Mouse (Mus musculus) kidney, embryonic 15.5 days (tissue): ENCODE results near the gene Gm47841. TPM values are rescaled to one million over a fixed set of nuclear protein-coding genes. Genes with fewer than 3 reads are reported as not detected.

Experiments
- ATAC-seq: fragments of 200-750 bp; cut with Nextera tagmentation; replicated peaks from 2 replicates; pipeline ENCODE4 v1.8.0; 2017; ENCODE audit warnings: moderate TSS enrichment; ENCODE audit not compliant: low FRiP score
- H3K27ac ChIP-seq: fragments of 300-500 bp; sonication (generic); 2 replicates; pipeline ENCODE4 v1.5.1; 2015; ENCODE audit warnings: mild to moderate bottlenecking, inconsistent platforms
- H3K27me3 ChIP-seq: fragments of 300-500 bp; sonication (generic); 2 replicates; pipeline ENCODE4 v1.6.1; 2015; ENCODE audit warnings: inconsistent platforms
- H3K36me3 ChIP-seq: fragments of 300-500 bp; sonication (generic); 2 replicates; pipeline ENCODE4 v1.6.1; 2015; ENCODE audit warnings: inconsistent platforms
- H3K4me1 ChIP-seq: fragments of 300-500 bp; sonication (generic); 2 replicates; pipeline ENCODE4 v1.6.1; 2015; ENCODE audit warnings: inconsistent platforms
- H3K4me2 ChIP-seq: fragments of 300-500 bp; sonication (generic); 2 replicates; pipeline ENCODE4 v1.6.1; 2015; ENCODE audit warnings: moderate library complexity, mild to moderate bottlenecking, inconsistent platforms
- H3K4me3 ChIP-seq: fragments of 300-500 bp; sonication (generic); replicated peaks from 2 replicates; pipeline ENCODE4 v1.5.1; 2015; ENCODE audit warnings: mild to moderate bottlenecking, inconsistent platforms
- H3K9ac ChIP-seq: fragments of 300-500 bp; sonication (generic); 2 replicates; pipeline ENCODE4 v1.6.1; 2015; ENCODE audit warnings: mild to moderate bottlenecking, inconsistent platforms
- H3K9me3 ChIP-seq: fragments of 300-500 bp; sonication (generic); replicated peaks from 2 replicates; pipeline ENCODE4 v1.6.1; 2016; ENCODE audit warnings: inconsistent platforms
- WGBS: fragments of 180-500 bp; shearing (Covaris S2); methylation state at CpG from one replicate; pipeline ENCODE4 v1.1.7; 2015; ENCODE audit warnings: mixed read lengths; 5-methylcytosine and 5-hydroxymethylcytosine counted together
- polyA plus RNA-seq: library from polyadenylated mRNA; unstranded; fragments of >200 nt; fragmentation: Nextera tagmentation; extraction: Ambion mirVana; gene quantifications from 2 replicates; pipeline ENCODE4 v1.2.1, GENCODE M21; 2015

Gm47841 gene
- polyA plus RNA-seq, 1 experiment from 2014 or later = not detected

DNA sequence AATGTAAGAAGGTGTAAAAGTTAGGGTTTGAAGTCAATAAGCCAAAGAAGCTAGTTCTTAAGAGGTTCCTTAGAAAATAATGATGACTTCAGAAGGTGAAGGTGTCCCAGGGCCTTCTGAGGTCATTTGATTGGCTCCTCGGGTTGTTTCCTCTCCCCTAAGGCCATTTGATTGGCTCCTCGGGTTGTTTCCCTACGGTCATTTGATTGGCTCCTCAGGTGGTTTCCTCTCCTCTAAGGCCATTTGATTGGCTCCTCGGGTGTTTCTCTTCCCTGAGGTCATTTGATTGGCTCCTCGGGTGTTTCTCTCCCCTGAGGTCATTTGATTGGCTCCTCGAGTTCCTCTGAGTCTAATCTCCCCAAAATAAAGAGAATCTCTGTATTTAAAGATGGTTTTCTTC, 35.8 kb downstream of the Gm47841 start:
- Histone ChIP-seq H3K27me3 (no peaks in the 10 kb centered on the region), H3K36me3 (no peaks in the 10 kb centered on the region)
- ATAC-seq = no peak

DNA sequence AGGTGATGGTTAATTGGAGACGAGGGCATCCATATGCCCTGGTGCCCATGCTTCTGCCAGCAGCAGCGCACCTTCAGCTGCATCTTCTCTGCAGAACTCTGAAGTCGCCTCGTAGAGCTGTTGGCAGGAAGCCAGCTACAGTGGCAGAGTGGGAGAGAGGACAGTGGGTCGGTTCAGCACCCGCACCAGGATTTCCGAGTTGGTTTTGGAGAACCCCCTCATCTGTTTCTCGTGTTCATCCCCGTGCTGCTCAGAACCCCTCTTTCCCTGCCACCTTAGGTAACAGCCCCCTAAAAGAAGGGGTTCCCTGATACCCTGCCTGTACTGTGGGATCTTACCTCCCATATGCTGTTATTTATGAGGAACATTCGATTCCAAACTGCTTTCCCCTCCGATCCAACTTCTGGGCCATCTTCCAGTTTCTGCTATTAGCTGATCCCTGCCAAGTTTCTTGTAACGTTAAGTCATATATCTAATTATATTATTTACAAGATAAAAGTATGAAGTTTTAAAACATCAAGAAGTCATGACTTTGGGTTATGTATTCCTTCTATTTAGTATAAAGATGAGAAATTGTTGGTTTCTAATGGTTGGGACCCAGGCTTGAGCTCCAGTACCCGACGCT, 38.7 kb downstream of the Gm47841 start:
- ATAC-seq = no peak
- Histone ChIP-seq H3K9me3 (no peaks in the 10 kb centered on the region), H3K27me3 (no peaks in the 10 kb centered on the region), H3K4me1 (peaks cover 13% of the 10 kb centered on the region), H3K9ac (no peak overlapping the region), H3K27ac (no peak overlapping the region), H3K4me3 (no peak overlapping the region), H3K4me2 (no peak overlapping the region), H3K36me3 (no peaks in the 10 kb centered on the region)
- 76% methylated on average over 14 of the region's 14 CpGs for WGBS

More for the DNA sequence above, 35.8 kb downstream of the Gm47841 start:
- no peak overlapping the region for H3K27ac ChIP-seq
- H3K4me2 ChIP-seq = no peak overlapping the region
- no peaks in the 10 kb centered on the region for H3K9me3 ChIP-seq
- no peak overlapping the region for H3K9ac ChIP-seq
- whole genome bisulfite sequencing = 88% methylated on average over 6 of the region's 6 CpGs
- H3K4me1 ChIP-seq = peaks cover 13% of the 10 kb centered on the region
- H3K4me3 ChIP-seq = no peak overlapping the region

DNA sequence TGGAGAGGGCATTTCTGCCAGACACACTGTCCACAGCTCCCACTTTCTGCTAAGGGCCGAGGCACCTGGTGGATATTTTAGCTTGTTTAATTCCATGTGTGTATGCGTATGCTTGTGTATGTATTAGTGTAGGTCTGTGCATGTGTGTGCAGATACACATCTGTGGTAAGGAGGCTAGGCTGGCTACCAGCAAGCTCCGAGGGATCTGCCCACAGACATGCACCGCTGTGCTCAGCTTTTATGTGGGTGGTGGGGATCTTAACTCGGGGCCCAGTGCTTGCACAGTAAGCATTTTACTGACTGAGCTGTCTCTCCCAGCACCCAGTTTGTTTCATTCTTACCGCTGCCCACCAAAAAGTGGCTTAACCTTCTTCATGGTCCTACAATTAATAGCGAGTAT, 40.0 kb downstream of the Gm47841 start:
- Histone ChIP-seq H3K4me3 (no peak overlapping the region), H3K4me1 (peaks cover 13% of the 10 kb centered on the region), H3K36me3 (no peaks in the 10 kb centered on the region), H3K9ac (peak overlapping the region; percentile 34), H3K27me3 (no peaks in the 10 kb centered on the region), H3K27ac (no peak overlapping the region), H3K4me2 (peak overlapping the region; percentile 69), H3K9me3 (no peaks in the 10 kb centered on the region)
- 55% methylated on average over 7 of the region's 7 CpGs for WGBS
- ATAC-seq = no peak

DNA sequence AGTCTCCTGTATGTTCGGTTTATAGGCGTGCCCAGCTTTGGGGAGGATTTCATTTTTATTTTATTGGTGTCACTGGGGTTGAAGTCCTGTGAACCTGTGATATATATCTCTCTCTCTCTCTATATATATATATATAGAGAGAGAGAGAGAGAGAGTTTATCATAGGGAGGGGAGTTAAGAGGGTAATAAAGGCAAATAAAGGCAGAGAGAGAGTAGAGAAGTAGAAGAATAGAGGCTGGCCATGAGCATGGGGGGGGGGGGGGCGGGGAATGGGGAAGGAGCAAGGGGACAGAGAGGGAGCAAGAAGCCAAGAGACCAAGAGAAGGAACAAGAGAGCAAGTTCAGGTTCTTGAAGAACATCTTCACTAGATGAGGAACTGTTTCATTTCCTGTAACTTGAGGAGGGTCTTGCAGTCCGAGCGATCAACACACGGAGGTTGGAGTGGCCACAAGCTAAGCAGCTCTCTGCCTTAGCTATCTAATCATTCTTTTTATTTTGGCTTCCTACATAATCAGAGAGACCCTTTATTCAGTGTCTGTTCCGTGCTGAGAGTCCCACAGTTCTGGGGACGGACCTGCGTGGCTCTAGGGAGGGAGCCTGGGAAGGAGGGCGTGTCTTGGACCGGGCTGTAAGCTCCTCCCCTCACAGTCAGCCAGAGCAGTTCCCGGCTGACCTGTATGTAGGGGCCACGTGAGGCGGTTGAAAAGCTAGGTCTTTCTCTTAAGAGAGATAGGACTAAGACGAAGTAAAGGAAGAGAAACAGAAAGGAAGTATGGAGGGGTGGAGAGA, 40.8 kb downstream of the Gm47841 start:
- WGBS = 12% methylated on average over 14 of the region's 15 CpGs
- Histone ChIP-seq H3K9ac (peak overlapping the region; percentile 34), H3K27ac (no peak overlapping the region)

DNA sequence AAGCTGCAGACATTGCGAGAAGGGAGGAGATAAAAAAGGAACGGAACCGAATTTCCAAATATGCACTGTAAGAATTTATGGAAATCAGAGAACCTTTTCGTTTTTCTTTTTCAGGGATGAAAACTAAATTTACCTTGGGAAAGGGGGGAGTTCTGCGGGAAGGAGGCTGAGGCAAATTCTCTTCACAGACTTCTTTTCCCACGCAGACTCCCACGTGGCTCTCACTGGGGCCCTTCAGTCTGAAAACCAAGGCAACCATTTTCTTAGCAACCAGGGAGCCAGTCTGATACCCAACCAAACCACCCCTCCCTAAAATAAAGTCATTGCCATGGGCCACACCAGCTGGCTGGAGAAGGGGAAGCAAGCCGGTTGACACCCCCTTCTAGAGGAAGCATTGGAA, 41.5 kb downstream of the Gm47841 start:
- Histone ChIP-seq H3K4me1 (peaks cover 13% of the 10 kb centered on the region), H3K4me2 (no peak overlapping the region), H3K9ac (no peak overlapping the region), H3K36me3 (no peaks in the 10 kb centered on the region), H3K27me3 (no peaks in the 10 kb centered on the region), H3K27ac (no peak overlapping the region), H3K4me3 (no peak overlapping the region), H3K9me3 (no peaks in the 10 kb centered on the region)
- no peak for ATAC-seq
- 81% methylated on average over 8 of the region's 8 CpGs for WGBS

More for the DNA sequence above, 40.8 kb downstream of the Gm47841 start:
- peak; percentile 97 for ATAC-seq
- peaks cover 13% of the 10 kb centered on the region for H3K4me1 ChIP-seq
- peak overlapping the region; percentile 51 for H3K4me3 ChIP-seq
- no peaks in the 10 kb centered on the region for H3K27me3 ChIP-seq
- H3K4me2 ChIP-seq = peak overlapping the region; percentile 69
- H3K36me3 ChIP-seq = no peaks in the 10 kb centered on the region
- no peaks in the 10 kb centered on the region for H3K9me3 ChIP-seq

DNA sequence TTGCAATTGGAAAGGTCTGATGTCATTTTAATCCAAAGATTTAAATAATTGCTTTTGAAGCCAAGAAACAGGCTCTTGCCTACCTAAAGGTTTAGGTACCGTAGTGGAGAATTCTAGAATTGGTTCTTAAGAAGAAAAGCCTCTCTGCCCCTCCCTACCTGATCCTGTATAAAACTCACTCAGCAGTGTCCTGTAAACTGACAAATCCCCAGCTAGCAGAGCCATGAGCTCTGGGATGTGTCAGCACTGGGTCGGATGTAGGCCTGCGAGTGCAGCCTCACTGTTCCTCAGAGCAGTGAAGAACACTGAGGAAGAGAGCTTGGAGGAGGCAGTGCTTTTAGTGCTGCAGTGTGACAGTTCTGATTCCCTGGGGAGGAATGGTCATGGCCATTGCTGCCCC, 42.7 kb downstream of the Gm47841 start:
- Histone ChIP-seq H3K27me3 (no peaks in the 10 kb centered on the region), H3K9me3 (no peaks in the 10 kb centered on the region), H3K36me3 (no peaks in the 10 kb centered on the region), H3K4me2 (no peak overlapping the region), H3K4me1 (peaks cover 13% of the 10 kb centered on the region), H3K27ac (no peak overlapping the region), H3K9ac (no peak overlapping the region), H3K4me3 (no peak overlapping the region)
- ATAC-seq = no peak
- WGBS = 69% methylated on average over 3 of the region's 3 CpGs

DNA sequence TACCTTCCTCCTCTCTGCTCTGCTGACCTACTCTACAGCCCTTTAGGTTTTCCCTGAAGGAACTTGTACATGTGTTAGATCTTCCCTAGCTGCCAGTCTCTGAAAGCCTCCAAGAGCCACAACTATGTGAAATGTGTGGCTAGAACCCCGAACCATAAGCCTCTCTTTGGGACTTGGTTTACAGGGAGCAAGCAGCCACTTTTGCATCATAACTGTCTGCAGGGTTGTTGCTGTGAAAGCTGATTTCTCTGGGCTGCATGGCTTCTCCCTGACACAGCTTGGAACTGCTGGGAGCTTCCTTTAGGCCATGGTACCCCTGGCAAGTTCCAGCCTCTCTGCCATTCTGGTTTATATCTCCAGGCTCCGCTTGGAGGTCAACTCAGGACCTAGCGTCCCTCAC, 44.7 kb downstream of the Gm47841 start:
- WGBS = 93% methylated on average over 3 of the region's 3 CpGs
- Histone ChIP-seq H3K4me3 (no peak overlapping the region), H3K4me2 (no peak overlapping the region), H3K27ac (no peak overlapping the region), H3K36me3 (no peaks in the 10 kb centered on the region), H3K4me1 (peaks cover 8% of the 10 kb centered on the region), H3K9me3 (no peaks in the 10 kb centered on the region), H3K27me3 (no peaks in the 10 kb centered on the region), H3K9ac (no peak overlapping the region)
- no peak for ATAC-seq

DNA sequence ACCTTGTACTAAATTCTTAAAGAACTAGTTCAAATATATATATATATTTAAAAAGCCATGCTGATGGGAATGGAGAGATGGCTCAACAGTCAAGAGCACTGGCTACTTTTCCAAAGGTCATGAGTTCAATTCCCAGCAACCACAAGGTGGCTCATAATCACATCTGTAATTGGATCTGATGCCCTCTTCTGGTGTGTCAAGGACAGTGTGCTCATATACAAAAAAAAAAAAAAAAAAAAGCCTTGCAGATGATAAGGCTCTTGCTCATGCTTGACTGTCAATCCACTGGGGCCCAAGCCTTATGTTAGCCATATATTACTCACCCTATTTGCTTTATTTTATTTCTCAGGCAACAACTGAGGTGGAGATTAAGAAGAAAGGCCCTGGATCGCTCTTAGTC, 45.5 kb downstream of the Gm47841 start:
- Histone ChIP-seq H3K4me2 (no peak overlapping the region), H3K9ac (no peak overlapping the region), H3K4me3 (no peak overlapping the region), H3K9me3 (no peaks in the 10 kb centered on the region), H3K27ac (no peak overlapping the region), H3K27me3 (no peaks in the 10 kb centered on the region), H3K36me3 (no peaks in the 10 kb centered on the region), H3K4me1 (peaks cover under 1% of the 10 kb centered on the region)
- WGBS = 89% methylated on average over 1 of the region's 1 CpGs
- no peak for ATAC-seq

DNA sequence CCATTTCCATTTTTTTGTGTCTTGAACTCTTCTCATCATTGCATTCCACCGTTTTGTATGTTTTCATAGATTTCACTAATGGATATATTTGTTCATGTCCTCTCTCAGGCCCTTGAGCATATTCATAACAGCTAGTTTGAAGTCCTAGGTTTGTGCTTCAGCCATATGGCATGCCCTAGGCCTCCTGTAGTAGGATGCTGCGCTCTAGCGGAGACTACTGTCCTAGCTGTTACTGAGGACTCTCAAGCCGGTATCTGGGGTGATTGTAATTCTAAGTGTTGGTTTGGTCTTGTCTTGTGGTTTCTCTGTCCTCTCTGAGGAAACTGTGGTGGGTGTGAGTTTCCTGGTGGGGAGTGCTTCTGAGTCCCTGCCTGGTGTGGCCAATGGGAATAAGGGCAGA, 50.1 kb downstream of the Gm47841 start:
- Histone ChIP-seq H3K4me2 (no peak overlapping the region), H3K4me3 (no peak overlapping the region), H3K9ac (no peak overlapping the region), H3K36me3 (no peaks in the 10 kb centered on the region), H3K27ac (no peak overlapping the region), H3K4me1 (no peaks in the 10 kb centered on the region), H3K9me3 (no peaks in the 10 kb centered on the region), H3K27me3 (no peaks in the 10 kb centered on the region)
- ATAC-seq = no peak; the same call in 1 of the 2 replicates
- 31% methylated on average over 4 of the region's 4 CpGs for WGBS

Other genes with a start within 250 kb of the Gm47841 start
- gene Scn8a, start 177.5 kb downstream of the Gm47841 start, polyA plus RNA-seq = 11.9 and 13.3 TPM in 2 replicates
- 0.22 and 0.44 TPM in 2 replicates for gene Fignl2, start 31.2 kb upstream of the Gm47841 start, polyA plus RNA-seq
- gene Ankrd33, start 68.4 kb upstream of the Gm47841 start, polyA plus RNA-seq = not detected in 2 replicates
- gene Acvrl1, start 81.1 kb upstream of the Gm47841 start, polyA plus RNA-seq = 17.2 and 18.4 TPM in 2 replicates
- gene Acvr1b, start 126.7 kb upstream of the Gm47841 start, polyA plus RNA-seq = 6.2 and 6.4 TPM in 2 replicates
- 4.7 TPM in 2 replicates for gene Grasp, start 176.8 kb upstream of the Gm47841 start, polyA plus RNA-seq
- 9.8 and 10.0 TPM in 2 replicates for gene Nr4a1, start 206.9 kb upstream of the Gm47841 start, polyA plus RNA-seq
- 75.0 and 80.1 TPM in 2 replicates for gene Atg101, start 236.9 kb upstream of the Gm47841 start, polyA plus RNA-seq
- gene 6030408B16Rik, start 245.8 kb upstream of the Gm47841 start, polyA plus RNA-seq = 18.1 and 19.9 TPM in 2 replicates